Mouse (Mus musculus) megakaryocyte, embryonic 14.5 days (primary cell): ENCODE data around the gene Gipc3.

ENCODE experiments used
- FLI1 ChIP-seq: IDR thresholded peaks from 2 replicates; pipeline ENCODE4 v1.6.1; 2012; ENCODE audit warnings: low read length, inconsistent platforms, mixed read lengths
- GATA1 ChIP-seq: IDR thresholded peaks from 3 replicates; pipeline ENCODE4 v1.6.1; 2012; ENCODE audit warnings: mixed read lengths, low read length, inconsistent platforms, borderline replicate concordance

DNA sequence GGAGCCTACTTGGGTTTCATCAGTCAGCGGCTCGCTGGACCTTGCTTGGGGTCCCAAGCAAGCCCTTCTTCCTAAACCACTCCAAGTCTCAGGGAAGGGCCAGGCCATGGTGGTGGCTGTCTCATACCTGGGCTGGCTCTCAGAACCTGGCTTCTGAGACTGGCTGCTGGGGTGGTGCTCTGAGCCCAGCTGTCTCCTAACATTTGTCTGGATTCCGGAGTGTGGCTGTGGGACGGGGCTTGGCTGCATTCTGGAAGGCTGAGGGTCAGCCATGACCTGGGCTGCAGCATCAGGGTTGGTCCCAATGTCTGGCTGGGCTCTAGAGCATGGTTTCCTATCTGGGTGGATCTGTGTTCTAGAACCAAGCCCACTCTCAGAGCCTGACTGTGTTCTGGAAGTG is 6.5 kb downstream of the Gipc3 start:
- no peak for TF ChIP-seq GATA1
- no peak for TF ChIP-seq FLI1
